Mouse (Mus musculus): ENCODE results near the gene Znhit3. TPM values are rescaled to one million over a fixed set of nuclear protein-coding genes. Genes with fewer than 3 reads are reported as not detected.

Gene Znhit3
- polyA plus RNA-seq, 1 experiment from 2014 or later: 91.9 TPM

DNA sequence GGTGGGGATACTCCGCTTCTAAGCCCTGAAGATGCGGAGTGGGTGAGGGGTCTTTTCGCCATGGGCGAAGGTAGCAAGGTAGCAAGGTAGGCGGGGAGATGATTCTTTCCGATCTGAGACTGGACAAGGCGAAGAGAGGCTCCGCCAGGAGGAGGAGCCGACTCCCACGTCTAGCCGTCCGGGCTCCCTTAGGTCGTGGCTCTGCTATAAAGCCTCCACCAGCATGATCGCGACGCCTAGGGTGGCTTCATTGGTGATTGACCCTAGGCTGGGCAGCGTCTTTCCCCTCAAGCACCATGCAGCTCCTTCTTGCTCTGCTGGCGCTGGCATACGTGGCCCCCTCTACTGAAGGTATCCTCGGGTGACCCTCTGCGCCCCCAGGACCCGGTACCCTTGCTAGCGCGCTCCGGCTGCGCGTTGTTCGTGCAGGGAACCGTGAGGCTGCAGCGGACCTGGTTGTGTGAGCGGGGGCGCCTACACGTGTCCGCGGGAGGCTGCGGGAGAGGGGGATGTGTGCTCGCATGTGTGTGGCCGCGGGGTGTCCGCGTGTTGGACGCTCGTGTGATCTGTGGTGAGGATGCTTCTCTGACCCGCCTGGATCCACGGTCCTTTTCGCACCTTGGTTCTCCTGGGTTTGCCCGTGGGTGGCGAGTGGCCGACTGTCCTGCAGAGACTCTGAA is 41.6 kb upstream of the Znhit3 start, which contains the start of gene Car4:
Gene Car4 (plus strand): TSS at position 196 of the 680 bp plus-strand sequence.
- H3K27me3 ChIP-seq (replicated peaks; ENCODE audit: control insufficient read depth, insufficient read depth, low read length): peaks cover 49% of the 10 kb centered on the region
- H3K4me1 ChIP-seq (replicated peaks; ENCODE audit: control insufficient read depth, insufficient read depth, low read length): peaks cover 8% of the 10 kb centered on the region
- H3K36me3 ChIP-seq (ENCODE audit: control insufficient read depth, insufficient read depth, low read length): no peaks in the 10 kb centered on the region
- no peak for ATAC-seq (replicated peaks; ENCODE audit: low FRiP score)
- peak within 1 kb of the TSS; percentile 62 for H3K4me2 ChIP-seq
- no peak within 1 kb of the TSS for H3K27ac ChIP-seq (ENCODE audit: low read depth, low read length)
- no peaks in the 10 kb centered on the region for H3K9me3 ChIP-seq (ENCODE audit: control insufficient read depth, low read length)
- no peak for DNase-seq (ENCODE audit: low spot score)
- H3K4me3 ChIP-seq (ENCODE audit: low read depth, low read length): peak within 1 kb of the TSS; percentile 35
- 3% methylated on average over 49 of the region's 49 CpGs for WGBS
- H3K9ac ChIP-seq (ENCODE audit: low read depth, low read length): 0 out of 2 replicates have a peak within 1 kb of the TSS, but pooled peaks have one; percentile 10

DNA sequence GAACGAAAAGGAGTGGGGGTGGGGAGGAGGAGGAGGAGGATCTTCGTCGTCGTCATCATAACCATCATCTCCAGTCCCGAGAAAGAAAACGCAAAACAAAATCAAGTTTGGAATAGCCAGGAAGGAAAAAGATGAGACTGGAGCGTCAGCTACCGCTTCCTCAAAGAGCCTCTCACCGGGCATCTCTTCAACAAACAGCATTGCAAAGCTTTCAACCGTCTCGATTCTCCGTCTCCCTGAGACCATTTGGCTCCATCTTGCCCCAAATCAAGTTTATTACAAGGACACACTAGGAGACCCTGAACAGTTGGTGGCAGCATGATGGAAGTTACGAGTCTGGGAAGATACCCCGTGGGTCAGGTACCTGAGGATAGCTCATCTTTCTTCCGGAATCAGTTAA is 41.0 kb upstream of the Znhit3 start:
- no peak overlapping the region for H3K9ac ChIP-seq (ENCODE audit: low read depth, low read length)
- H3K4me1 ChIP-seq (replicated peaks; ENCODE audit: control insufficient read depth, insufficient read depth, low read length): peaks cover 8% of the 10 kb centered on the region
- DNase-seq (ENCODE audit: low spot score) (no peak), ATAC-seq (replicated peaks; ENCODE audit: low FRiP score) (no peak)
- no peaks in the 10 kb centered on the region for H3K9me3 ChIP-seq (ENCODE audit: control insufficient read depth, low read length)
- no peak overlapping the region for H3K27ac ChIP-seq (ENCODE audit: low read depth, low read length)
- H3K4me2 ChIP-seq: peak overlapping the region; percentile 62
- no peaks in the 10 kb centered on the region for H3K36me3 ChIP-seq (ENCODE audit: control insufficient read depth, insufficient read depth, low read length)
- H3K27me3 ChIP-seq (replicated peaks; ENCODE audit: control insufficient read depth, insufficient read depth, low read length): peaks cover 49% of the 10 kb centered on the region
- peak overlapping the region; percentile 35 for H3K4me3 ChIP-seq (ENCODE audit: low read depth, low read length)
- WGBS: 6% methylated on average over 15 of the region's 15 CpGs

DNA sequence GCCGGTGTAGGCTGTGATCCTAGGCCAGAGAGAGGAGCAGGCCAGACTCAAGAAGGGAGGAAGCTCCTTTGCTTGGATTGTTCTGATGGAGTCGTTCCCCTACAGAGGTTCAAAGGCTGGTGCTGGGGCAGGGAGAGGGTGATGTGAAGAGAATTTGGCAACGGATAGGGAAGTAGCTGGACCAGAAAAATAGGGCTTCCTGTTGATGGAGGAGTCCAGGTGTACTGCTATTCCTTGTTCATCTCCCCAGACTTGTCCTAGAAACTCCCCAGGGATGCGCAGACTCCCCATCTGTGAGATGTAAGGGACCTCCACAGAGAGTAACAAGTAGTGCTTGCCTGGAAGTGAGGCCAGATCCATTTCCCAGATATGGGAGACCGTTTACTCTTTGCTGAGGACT is 40.2 kb upstream of the Znhit3 start:
- H3K4me2 ChIP-seq: no peak overlapping the region
- no peak overlapping the region for H3K4me3 ChIP-seq (ENCODE audit: low read depth, low read length)
- no peaks in the 10 kb centered on the region for H3K36me3 ChIP-seq (ENCODE audit: control insufficient read depth, insufficient read depth, low read length)
- no peaks in the 10 kb centered on the region for H3K9me3 ChIP-seq (ENCODE audit: control insufficient read depth, low read length)
- ATAC-seq (replicated peaks; ENCODE audit: low FRiP score): no peak
- no peak overlapping the region for H3K27ac ChIP-seq (ENCODE audit: low read depth, low read length)
- H3K27me3 ChIP-seq (replicated peaks; ENCODE audit: control insufficient read depth, insufficient read depth, low read length): peaks cover 49% of the 10 kb centered on the region
- no peak overlapping the region for H3K9ac ChIP-seq (ENCODE audit: low read depth, low read length)
- DNase-seq (ENCODE audit: low spot score): no peak
- peaks cover 8% of the 10 kb centered on the region for H3K4me1 ChIP-seq (replicated peaks; ENCODE audit: control insufficient read depth, insufficient read depth, low read length)
- 26% methylated on average over 5 of the region's 5 CpGs for WGBS

DNA sequence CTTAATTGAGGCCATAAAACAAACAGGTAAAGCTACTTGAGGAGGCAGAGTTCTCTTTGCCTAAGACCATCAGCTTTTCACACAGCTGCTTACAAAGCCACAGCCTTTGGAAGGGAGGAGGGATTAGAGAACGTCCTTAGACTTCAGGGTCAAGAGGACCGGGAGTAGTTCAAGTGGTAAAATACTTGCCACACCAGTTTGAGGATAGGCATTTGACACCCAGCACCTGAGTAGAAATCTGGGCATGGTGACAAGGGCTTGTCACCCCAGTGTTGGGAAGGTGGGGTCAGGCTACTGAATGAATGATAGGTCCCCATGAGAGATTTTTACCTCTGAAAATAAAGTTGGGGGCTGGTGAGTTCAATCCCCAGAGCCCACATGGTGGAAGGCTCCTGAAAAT is 36.4 kb upstream of the Znhit3 start:
- no peak for DNase-seq (ENCODE audit: low spot score)
- H3K4me1 ChIP-seq (replicated peaks; ENCODE audit: control insufficient read depth, insufficient read depth, low read length): peaks cover under 1% of the 10 kb centered on the region; the same call in 1 of the 2 replicates
- ATAC-seq (replicated peaks; ENCODE audit: low FRiP score): no peak
- H3K27me3 ChIP-seq (replicated peaks; ENCODE audit: control insufficient read depth, insufficient read depth, low read length): peaks cover 20% of the 10 kb centered on the region
- H3K9ac ChIP-seq (ENCODE audit: low read depth, low read length): no peak overlapping the region
- 47% methylated on average over 2 of the region's 2 CpGs for WGBS
- H3K27ac ChIP-seq (ENCODE audit: low read depth, low read length): no peak overlapping the region
- H3K9me3 ChIP-seq (ENCODE audit: control insufficient read depth, low read length): no peaks in the 10 kb centered on the region
- H3K4me3 ChIP-seq (ENCODE audit: low read depth, low read length): no peak overlapping the region
- H3K4me2 ChIP-seq: no peak overlapping the region
- no peaks in the 10 kb centered on the region for H3K36me3 ChIP-seq (ENCODE audit: control insufficient read depth, insufficient read depth, low read length)

DNA sequence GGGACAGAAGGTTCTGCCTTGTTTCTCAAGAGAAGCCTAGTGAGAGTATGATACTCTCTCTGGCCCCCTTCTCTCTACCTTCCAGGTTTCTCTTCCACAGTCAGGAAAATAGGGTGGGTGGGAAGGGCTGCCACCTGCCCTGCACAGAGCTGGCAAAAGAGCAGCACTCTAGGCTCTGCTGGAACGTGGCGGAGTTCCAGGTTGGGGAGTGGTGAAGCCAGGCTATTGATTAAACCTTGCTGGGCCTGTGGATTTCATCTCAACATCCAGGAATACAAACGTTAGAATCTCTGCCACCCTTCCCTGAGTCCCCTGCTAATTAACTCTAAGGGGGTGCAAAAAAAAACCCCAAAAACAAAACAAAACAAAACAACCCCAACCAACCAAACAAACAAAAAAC is 32.4 kb upstream of the Znhit3 start:
- Histone ChIP-seq H3K4me2 (no peak overlapping the region), H3K27me3 (replicated peaks; ENCODE audit: control insufficient read depth, insufficient read depth, low read length) (peaks cover 21% of the 10 kb centered on the region), H3K9ac (ENCODE audit: low read depth, low read length) (no peak overlapping the region), H3K27ac (ENCODE audit: low read depth, low read length) (no peak overlapping the region), H3K4me1 (replicated peaks; ENCODE audit: control insufficient read depth, insufficient read depth, low read length) (no peaks in the 10 kb centered on the region; the same call in 1 of the 2 replicates), H3K9me3 (ENCODE audit: control insufficient read depth, low read length) (no peaks in the 10 kb centered on the region), H3K36me3 (ENCODE audit: control insufficient read depth, insufficient read depth, low read length) (no peaks in the 10 kb centered on the region), H3K4me3 (ENCODE audit: low read depth, low read length) (no peak overlapping the region)
- ATAC-seq (replicated peaks; ENCODE audit: low FRiP score) (no peak), DNase-seq (ENCODE audit: low spot score) (no peak)
- 41% methylated on average over 3 of the region's 3 CpGs for WGBS

DNA sequence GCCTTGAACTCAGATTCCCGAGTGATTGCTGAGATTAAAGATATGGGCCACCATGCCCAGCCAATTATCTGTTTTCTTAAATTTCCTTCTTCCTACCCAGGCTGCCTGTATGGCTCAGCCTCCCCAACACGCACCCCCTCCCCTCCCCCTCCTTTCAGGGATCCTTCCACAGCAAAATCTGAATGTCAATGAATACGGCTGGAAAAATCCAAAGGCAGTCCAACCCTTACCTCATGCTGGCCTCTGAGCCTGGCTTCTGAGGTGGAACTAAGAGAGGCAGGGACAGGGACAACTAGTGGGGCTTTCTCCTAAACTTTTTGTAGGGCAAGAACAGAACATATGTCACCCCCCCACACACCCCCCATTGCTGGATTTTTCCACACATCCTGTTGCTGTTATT is 31.9 kb upstream of the Znhit3 start:
- Histone ChIP-seq H3K27me3 (replicated peaks; ENCODE audit: control insufficient read depth, insufficient read depth, low read length) (peaks cover 24% of the 10 kb centered on the region), H3K4me1 (replicated peaks; ENCODE audit: control insufficient read depth, insufficient read depth, low read length) (no peaks in the 10 kb centered on the region; the same call in 1 of the 2 replicates), H3K27ac (ENCODE audit: low read depth, low read length) (no peak overlapping the region), H3K36me3 (ENCODE audit: control insufficient read depth, insufficient read depth, low read length) (no peaks in the 10 kb centered on the region), H3K9me3 (ENCODE audit: control insufficient read depth, low read length) (no peaks in the 10 kb centered on the region), H3K4me2 (no peak overlapping the region), H3K9ac (ENCODE audit: low read depth, low read length) (no peak overlapping the region), H3K4me3 (ENCODE audit: low read depth, low read length) (no peak overlapping the region)
- no peak for DNase-seq (ENCODE audit: low spot score)
- ATAC-seq (replicated peaks; ENCODE audit: low FRiP score): no peak
- WGBS: 53% methylated on average over 3 of the region's 3 CpGs

DNA sequence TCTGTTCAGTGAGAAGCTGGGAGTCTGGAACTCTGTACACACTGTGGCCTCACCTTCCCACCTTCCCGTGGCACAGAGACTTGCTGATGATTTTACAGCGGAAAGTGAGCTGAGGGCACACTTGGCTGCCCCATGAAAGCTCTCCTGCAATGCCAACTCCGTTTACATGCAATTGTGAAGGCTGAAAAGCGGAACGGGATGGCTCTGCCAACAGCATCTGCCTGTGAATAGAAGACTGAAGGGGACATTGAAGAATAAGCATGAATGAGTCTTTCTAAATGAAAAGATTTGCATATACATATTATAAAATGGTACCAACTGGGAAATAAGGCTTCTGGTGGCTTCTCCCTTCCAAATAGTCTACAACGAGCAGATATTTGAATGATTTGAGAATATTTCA is 31.0 kb upstream of the Znhit3 start:
- H3K4me2 ChIP-seq: no peak overlapping the region
- H3K4me3 ChIP-seq (ENCODE audit: low read depth, low read length): no peak overlapping the region
- DNase-seq (ENCODE audit: low spot score) (no peak), ATAC-seq (replicated peaks; ENCODE audit: low FRiP score) (no peak)
- H3K9ac ChIP-seq (ENCODE audit: low read depth, low read length): no peak overlapping the region
- WGBS: 78% methylated on average over 6 of the region's 6 CpGs
- H3K27me3 ChIP-seq (replicated peaks; ENCODE audit: control insufficient read depth, insufficient read depth, low read length): peaks cover 24% of the 10 kb centered on the region
- H3K9me3 ChIP-seq (ENCODE audit: control insufficient read depth, low read length): no peaks in the 10 kb centered on the region
- H3K4me1 ChIP-seq (replicated peaks; ENCODE audit: control insufficient read depth, insufficient read depth, low read length): no peaks in the 10 kb centered on the region; the same call in 1 of the 2 replicates
- no peak overlapping the region for H3K27ac ChIP-seq (ENCODE audit: low read depth, low read length)
- no peaks in the 10 kb centered on the region for H3K36me3 ChIP-seq (ENCODE audit: control insufficient read depth, insufficient read depth, low read length)

DNA sequence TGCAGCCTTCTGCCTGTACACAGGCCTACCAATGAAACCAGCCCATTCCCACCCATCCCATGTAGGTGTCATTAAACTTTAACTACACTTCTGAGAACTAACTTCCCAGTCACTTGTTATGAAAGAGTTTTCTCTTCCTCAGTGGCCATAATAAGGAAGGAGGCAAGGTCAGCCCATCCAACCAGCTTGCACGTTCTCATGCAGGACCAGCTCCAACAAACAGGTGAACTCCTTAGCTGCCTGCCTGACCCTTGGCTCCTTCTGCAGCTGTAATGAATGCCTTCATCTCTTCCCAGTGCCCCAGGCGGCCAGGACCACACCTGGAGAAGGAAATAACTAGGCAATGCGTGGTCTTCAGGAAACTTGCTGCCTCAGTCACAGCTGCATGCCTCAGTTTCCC is 29.7 kb upstream of the Znhit3 start:
- no peak for DNase-seq (ENCODE audit: low spot score)
- 40% methylated on average over 3 of the region's 3 CpGs for WGBS

More for the DNA sequence above, 29.7 kb upstream of the Znhit3 start:
- ATAC-seq (replicated peaks; ENCODE audit: low FRiP score): no peak
- Histone ChIP-seq H3K9me3 (ENCODE audit: control insufficient read depth, low read length) (no peaks in the 10 kb centered on the region), H3K27ac (ENCODE audit: low read depth, low read length) (no peak overlapping the region), H3K27me3 (replicated peaks; ENCODE audit: control insufficient read depth, insufficient read depth, low read length) (peaks cover 24% of the 10 kb centered on the region), H3K9ac (ENCODE audit: low read depth, low read length) (no peak overlapping the region), H3K36me3 (ENCODE audit: control insufficient read depth, insufficient read depth, low read length) (no peaks in the 10 kb centered on the region), H3K4me2 (no peak overlapping the region), H3K4me1 (replicated peaks; ENCODE audit: control insufficient read depth, insufficient read depth, low read length) (no peaks in the 10 kb centered on the region; the same call in 1 of the 2 replicates), H3K4me3 (ENCODE audit: low read depth, low read length) (no peak overlapping the region)

Data from liver, embryonic 11.5 days (tissue).